Mouse (Mus musculus) left cerebral cortex, adult 2 months (tissue): ENCODE data around the gene Rab42. TPM values are rescaled to one million over a fixed set of nuclear protein-coding genes. Genes with fewer than 3 reads are reported as not detected.
A peak's percentile ranks its signal among the peaks of the same experiment; 100 is the strongest.
"Not testable (repeated sequence)": the region's sequence is repeated elsewhere in the genome, so short reads cannot be mapped to it uniquely, and the experiment has no call there.

Experiments used
- DNase-seq, 2 experiments: peaks; one replicate each; pipeline ENCODE4 v3.0.0; 2021 to 2022; ENCODE audit warnings: low spot score in 2 of 2, mixed read lengths in 1 of 2; ENCODE audit errors: extremely low spot score in 1 of 2
- H3K27ac ChIP-seq: fragments of 200-600 bp; 2 replicates; pipeline ENCODE4 v1.8.1; 2022
- H3K4me3 ChIP-seq: fragments of 200-600 bp; 2 replicates; pipeline ENCODE4 v1.8.1; 2022
- CTCF ChIP-seq: fragments of 200-600 bp; IDR thresholded peaks from 2 replicates; pipeline ENCODE4 v1.8.1; 2022; ENCODE audit warnings: antibody characterized with exemption, mild to moderate bottlenecking, moderate library complexity
- intact Hi-C: fragments of 180-260 bp; cut with DNase I; formaldehyde crosslinking; loops from one replicate; pipeline ENCODE4 v1.15.1; 2025
- total RNA-seq, 2 experiments: library from RNA; stranded (reverse); gene quantifications; 2 replicates each; pipeline ENCODE4 v1.2.3; 2021

Rab42 gene
- total RNA-seq, 2 experiments from 2014 or later: 1.6 to 2.6 TPM

DNA sequence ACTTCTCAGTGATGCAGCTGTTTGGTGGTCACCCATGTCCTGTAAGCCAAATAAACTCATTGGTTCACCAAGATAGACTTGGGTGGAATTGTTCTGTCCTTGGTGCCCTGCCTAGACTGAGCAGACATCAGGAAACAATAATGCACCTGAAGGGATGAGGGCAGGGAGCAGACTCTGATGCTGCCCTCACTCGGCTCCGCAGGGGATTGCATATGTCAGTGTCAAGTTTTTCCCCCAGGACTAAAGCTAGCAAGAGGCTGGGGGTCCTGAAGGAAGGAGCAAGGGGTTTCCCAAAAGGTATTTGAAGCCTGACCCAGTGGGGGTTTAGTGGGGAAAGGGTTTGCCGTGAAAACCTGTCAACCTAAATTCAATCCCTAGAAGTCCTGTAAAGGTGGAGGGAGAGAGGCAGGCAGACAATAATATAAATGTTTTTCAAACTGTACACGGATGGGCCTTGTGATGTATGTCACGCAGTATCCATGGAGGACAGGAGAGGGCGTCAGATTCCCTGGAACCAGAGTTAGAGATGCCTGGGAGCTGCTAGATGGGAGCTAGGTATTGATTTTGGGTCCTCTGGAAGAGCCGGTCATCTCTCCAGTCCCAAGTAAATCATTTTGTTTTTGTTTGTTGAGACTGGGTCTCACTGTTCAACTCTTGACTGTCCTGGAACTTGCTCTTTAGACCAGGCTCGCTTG lies 7.3 kb downstream of the Rab42 start:
- DNase-seq: no peak
- Histone ChIP-seq H3K27ac (no peak overlapping the region), H3K4me3 (no peak overlapping the region)
- intact Hi-C loops: no loop called here
- TF ChIP-seq CTCF: peak; percentile 23

DNA sequence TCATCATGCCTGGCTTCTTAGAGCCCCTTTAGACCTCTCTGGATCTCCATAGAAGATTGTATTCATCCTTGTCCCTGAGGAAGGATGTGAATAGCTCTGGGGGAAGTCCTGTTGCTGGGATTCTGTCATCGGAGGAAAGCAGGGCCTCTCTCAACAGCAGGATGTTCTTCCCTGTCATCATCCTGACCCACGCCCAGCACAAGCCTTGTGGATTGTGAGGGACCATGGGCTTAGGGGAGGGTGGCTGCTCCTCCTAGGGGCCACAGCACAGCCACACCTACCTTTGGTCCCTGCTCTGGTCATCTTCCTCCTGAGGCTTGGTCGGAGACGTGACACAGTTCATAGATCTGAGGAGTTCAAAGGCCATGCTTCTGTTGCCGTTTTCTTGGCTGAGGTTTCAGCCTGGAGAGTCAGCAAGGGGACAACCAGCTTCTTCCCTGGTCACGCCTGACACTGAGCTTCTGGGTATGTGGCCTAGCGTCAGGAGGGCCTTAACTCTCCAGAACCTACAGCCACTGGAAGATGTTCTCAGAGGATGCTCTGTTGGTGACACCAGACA lies 9.4 kb downstream of the Rab42 start:
- DNase-seq: no peak
- no peak overlapping the region for H3K4me3 ChIP-seq
- no peak for TF ChIP-seq CTCF
- intact Hi-C loops: loop anchor here (5.0 kb wide), 3 partner anchors 54 to 219 kb away; partner anchors contain the start of gene Sesn2
- no peak overlapping the region for H3K27ac ChIP-seq

DNA sequence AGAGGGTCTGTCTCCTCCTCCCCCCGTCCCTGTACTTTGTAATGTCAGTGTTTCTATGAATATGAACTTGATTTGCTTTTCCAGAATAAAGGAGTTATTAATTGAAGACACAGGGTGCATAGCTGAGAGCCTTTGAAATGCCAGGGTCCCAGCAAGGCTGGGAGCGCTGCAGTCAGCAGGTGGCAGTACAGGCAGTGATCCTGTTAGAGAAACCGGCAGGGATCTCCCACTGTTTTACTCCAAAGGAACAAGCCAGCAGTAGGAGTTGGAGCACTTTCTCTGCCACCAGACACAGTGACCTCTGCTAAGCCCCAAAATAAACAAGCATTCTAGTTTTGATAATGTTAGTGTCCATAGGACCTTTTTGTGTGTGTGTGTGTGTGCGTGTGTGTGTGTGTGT lies 10.2 kb downstream of the Rab42 start:
- no peak overlapping the region for H3K4me3 ChIP-seq
- no peak for DNase-seq
- no peak overlapping the region for H3K27ac ChIP-seq
- peak; percentile 67 for TF ChIP-seq CTCF
- intact Hi-C loops: loop anchor here (5.0 kb wide), 3 partner anchors 54 to 219 kb away; partner anchors contain the start of gene Sesn2

DNA sequence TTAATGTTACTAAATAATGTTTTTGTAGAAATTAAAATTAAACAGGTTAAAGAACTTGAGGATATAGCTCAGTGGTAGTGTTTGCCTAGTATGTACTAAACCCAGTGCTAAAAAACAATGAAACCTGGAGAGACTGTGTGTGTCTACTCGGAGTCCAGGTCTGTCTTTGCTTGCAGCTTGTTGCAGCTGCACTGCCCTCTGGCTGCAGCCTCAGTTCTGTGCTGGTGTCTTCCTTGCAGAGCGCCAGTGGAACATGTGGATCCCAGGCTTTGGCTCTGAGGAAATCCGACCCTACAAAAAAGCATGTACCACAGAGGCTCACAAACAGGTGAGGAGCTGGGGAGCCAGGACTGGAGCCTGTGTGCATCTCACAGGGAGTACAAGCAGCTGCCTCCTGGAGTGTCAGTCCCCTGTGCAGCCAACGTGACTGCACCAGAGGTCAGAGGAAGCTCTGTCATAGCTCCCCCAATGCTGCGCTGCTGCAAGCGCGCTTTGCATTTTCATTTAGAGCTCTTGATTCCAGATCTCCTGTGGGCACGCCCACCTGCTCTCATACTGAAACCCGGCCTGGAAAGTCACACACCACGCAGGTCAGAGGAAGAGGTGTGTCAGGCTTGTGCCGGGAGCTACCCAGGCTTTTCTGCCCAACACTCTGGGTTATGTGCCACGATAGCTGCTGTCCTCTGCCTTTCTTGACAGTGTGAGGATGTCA lies 11.4 kb downstream of the Rab42 start:
- intact Hi-C loops: loop anchor here (5.0 kb wide), 3 partner anchors 56 to 221 kb away; partner anchors contain the start of gene Sesn2
- peak; percentile 16 for TF ChIP-seq CTCF
- H3K4me3 ChIP-seq: no peak overlapping the region

DNA sequence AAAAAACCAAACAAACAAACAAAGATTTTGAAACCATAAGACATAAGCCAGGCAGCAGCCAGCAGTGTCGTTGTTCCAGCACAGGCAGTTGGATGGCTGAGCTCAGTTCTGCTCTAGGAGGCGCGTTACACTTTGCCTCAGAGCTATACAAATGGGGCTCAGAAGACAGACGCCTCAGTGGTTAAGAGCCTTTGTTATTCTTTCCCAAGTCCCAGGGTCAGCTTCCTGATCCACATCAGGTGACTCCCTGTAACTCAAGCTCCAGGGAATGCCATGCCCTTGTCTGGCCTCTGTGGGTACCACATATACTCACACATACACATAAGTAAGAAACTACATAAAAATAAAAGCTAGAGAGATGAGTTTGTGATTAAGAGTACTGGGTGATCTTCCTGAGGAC lies 12.1 kb downstream of the Rab42 start:
- Histone ChIP-seq H3K4me3 (no peak overlapping the region), H3K27ac (no peak overlapping the region)
- DNase-seq: no peak
- intact Hi-C loops: loop anchor here (5.0 kb wide), 3 partner anchors 56 to 221 kb away; partner anchors contain the start of gene Sesn2
- no peak for TF ChIP-seq CTCF

More for the DNA sequence above, 11.4 kb downstream of the Rab42 start:
- no peak for DNase-seq
- H3K27ac ChIP-seq: no peak overlapping the region

DNA sequence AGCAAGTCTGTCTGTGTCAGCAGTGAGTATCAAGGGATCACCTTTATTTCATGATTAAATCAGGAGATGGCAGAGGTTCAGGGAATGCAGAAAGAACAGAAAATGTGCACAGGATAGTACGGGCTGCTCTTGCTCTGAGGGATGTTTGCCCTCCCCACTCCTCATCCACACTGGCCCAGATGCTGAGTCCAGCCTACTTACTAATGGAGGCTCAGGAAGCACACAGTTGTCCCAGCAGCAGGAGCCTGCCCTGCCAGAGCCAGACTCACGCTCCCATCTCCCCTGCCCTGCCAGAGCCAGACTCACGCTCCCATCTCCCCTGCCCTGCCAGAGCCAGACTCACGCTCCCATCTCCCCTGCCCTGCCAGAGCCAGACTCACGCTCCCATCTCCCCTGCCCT lies 14.3 kb downstream of the Rab42 start:
- intact Hi-C loops, H3K4me3 ChIP-seq, DNase-seq, H3K27ac ChIP-seq: not testable (repeated sequence)

DNA sequence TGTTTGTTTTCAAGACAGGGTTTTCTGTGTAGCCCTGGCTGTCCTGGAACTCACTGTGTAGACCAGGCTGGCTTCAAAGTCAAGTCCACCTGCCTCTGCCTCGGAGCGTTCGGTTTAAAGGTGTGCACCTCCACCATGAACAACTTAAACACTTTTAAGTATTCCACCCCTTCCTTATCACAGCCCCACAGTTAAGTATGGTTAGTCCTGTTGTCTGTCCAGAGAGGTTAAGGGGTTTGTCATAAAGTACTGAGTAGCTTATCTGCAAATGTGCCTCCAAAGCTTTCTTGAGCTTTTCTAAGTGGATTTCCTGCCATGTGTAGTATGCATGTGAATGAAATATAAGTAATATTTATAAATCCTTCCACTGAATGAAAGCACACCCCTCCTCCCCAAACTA lies 27.2 kb downstream of the Rab42 start:
- DNase-seq: no peak
- TF ChIP-seq CTCF: no peak
- H3K27ac ChIP-seq: no peak overlapping the region
- H3K4me3 ChIP-seq: no peak overlapping the region
- intact Hi-C loops: loop anchor here (2.0 kb wide), 3 partner anchors 33 to 187 kb away; partner anchors contain the start of gene Med18

DNA sequence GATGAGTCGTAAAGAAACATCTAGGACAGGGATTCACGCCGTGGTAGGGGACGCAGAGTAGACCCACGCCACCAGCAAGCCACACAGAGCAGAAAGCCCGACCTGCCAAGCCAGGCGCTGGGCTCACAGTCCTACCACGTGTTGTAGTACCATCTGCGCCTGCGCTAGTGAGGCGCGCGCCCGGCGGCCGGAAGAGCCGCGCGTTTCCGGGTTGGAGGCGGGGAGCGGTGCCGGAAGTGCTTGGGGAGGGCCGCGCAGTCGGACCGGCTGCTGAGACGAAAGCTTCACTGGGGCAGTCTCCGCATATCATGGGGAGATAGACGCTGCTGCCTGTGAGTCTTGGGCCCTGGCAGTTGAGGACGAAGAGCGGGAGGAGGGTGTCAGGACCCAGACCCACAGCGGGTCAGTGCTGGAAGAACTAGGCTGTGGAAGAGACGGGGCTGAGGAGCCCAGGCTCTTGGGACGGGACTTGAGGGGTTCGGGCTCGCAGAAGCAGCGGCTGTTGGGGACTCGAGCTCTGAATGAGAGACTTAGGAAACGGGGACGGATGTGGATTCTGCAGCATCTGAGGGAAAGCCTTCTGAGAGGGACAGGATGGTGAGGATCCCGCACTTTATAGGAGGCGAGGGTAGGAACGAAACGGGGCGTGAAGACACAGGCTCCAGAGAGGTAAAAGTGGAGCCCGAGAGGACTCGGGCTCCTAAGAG lies 28.9 kb downstream of the Rab42 start, which contains the start of gene Taf12:
Gene Taf12 (plus strand): TSS at position 220 of the 707 bp plus-strand sequence.
- intact Hi-C loops: loop anchor here (2.0 kb wide), 3 partner anchors 34 to 188 kb away; partner anchors contain the start of gene Med18
- no peak for TF ChIP-seq CTCF
- H3K4me3 ChIP-seq: peak within 1 kb of the TSS; percentile 80
- DNase-seq: peak; percentile 90 to 91
- H3K27ac ChIP-seq: peak within 1 kb of the TSS; percentile 74

DNA sequence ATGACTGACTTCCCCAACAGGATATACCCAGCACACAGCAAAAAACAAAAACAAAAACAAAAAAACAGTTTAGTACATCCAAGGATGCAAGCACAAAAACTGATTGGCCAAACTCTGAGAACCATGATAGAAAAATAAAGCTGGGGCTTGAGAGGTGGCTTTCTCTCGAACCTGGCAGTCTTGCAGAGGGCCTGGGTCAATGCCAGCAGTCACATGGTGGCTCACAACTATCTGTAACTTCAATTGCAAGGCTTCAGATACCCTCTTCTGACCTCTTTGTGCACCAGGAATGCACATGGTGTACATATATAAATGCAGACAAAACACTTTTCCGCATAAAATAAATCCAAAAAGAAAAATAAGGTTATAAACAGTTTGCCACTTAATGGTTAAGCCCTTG lies 30.0 kb downstream of the Rab42 start:
- no peak for TF ChIP-seq CTCF
- no peak overlapping the region; the same call in 1 of the 2 replicates for H3K27ac ChIP-seq
- DNase-seq: no peak
- H3K4me3 ChIP-seq: peak overlapping the region; percentile 80
- intact Hi-C loops: no loop called here

DNA sequence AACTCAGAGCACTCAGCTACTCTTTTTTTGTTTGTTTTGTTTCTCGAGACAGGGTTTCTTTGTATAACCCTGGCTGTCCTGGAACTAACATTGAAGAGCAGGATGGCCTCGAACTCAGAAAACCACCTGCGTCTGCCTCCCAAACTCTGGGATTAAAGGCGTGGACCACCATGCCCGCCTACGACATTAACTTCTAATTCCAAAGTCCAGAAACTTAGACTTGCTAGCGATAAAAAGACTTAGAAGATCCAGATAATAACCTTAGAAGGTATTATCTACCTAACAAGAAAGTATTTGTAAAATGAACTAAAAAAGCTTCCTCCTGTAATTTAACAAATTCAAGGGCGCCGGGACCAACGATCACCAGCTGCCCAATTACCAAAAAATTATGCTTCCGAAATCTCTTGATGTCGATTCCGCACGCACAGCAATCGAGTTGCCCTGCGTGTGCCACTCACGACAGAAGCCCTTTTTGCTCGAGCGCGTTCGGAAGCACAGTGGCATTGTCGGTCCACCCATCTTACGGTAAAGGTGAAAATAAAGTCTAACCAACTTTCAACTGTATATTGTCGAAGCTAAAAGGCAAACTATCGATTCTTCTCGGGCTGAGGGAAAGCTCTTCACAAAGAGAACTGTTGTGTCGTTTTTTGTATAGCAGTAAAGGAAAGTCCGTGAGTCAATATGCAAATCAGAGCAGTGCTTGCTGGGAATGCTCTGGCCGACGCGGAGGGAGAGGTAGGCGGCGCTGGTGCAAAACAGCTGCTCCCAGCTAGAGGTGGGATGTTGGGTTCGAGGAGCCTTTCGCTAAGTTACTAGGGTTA lies 33.2 kb downstream of the Rab42 start:
- DNase-seq: peak; percentile 77 to 79
- peak overlapping the region; percentile 44 for H3K4me3 ChIP-seq
- H3K27ac ChIP-seq: peak overlapping the region; percentile 98
- intact Hi-C loops: loop anchor here (1.0 kb wide), 1 partner anchor 9 kb away; the partner anchor contains the start of gene Gmeb1
- peak; percentile 31 for TF ChIP-seq CTCF
